Mouse (Mus musculus): ENCODE results near the gene Emilin2.

- TF ChIP-seq CTCF (IDR thresholded peaks at IDR 0.05; ENCODE audit: control insufficient read depth, insufficient read depth, insufficient replicate concordance, low read depth, low read length) (no peak), POLR2A (IDR thresholded peaks at IDR 0.05; ENCODE audit: control insufficient read depth, low read depth, low read length) (no peak)
These were observed 43.2 kb downstream of the Emilin2 start for GRCm38 (mm10) chr17:71268599-71268998.

All from testis, adult 2 months (tissue).